Mouse (Mus musculus) olfactory bulb, adult 2 months (tissue): ENCODE measurements at regions not wholly inside any gene's neighbourhood (a gene's known extent, or its start where the extent isn't known, plus 50 kb on each side); places are given as distances from the start of the nearest gene placed in this dataset.

Experiments
- CTCF ChIP-seq: fragments of 200-500 bp; IDR thresholded peaks from 2 replicates; pipeline ENCODE4 v1.5.1; 2012; ENCODE audit warnings: low read depth, mild to moderate bottlenecking, low read length, moderate library complexity; ENCODE audit not compliant: insufficient read depth
- POLR2A ChIP-seq: fragments of 200-500 bp; IDR thresholded peaks from 2 replicates; pipeline ENCODE4 v1.6.1; 2012; ENCODE audit warnings: mild to moderate bottlenecking, low read depth, low read length, moderate library complexity; ENCODE audit not compliant: insufficient read depth

- TF ChIP-seq CTCF (no peak), POLR2A (no peak)
These were observed 78.8 kb upstream of the Sgk1 start for GRCm38 (mm10) chr10:21803184-21803583.
